Mouse (Mus musculus) kidney, postnatal 10 days (tissue): ENCODE results near the gene Csrnp3.
A peak's percentile ranks its signal among the peaks of the same experiment; 100 is the strongest.
"Not testable (repeated sequence)": the region's sequence is repeated elsewhere in the genome, so short reads cannot be mapped to it uniquely, and the experiment has no call there.

Source experiments
- DNase-seq: peaks from one replicate; pipeline ENCODE4 v3.0.0; 2021; ENCODE audit warnings: mixed read lengths

Gene Csrnp3

GRCm38 (mm10) chr2:65845551-65845950, at the start of gene Csrnp3:
TSS of gene Csrnp3 (plus strand) at chr2:65845767.
- DNase-seq, result peak; percentile 61

DNA sequence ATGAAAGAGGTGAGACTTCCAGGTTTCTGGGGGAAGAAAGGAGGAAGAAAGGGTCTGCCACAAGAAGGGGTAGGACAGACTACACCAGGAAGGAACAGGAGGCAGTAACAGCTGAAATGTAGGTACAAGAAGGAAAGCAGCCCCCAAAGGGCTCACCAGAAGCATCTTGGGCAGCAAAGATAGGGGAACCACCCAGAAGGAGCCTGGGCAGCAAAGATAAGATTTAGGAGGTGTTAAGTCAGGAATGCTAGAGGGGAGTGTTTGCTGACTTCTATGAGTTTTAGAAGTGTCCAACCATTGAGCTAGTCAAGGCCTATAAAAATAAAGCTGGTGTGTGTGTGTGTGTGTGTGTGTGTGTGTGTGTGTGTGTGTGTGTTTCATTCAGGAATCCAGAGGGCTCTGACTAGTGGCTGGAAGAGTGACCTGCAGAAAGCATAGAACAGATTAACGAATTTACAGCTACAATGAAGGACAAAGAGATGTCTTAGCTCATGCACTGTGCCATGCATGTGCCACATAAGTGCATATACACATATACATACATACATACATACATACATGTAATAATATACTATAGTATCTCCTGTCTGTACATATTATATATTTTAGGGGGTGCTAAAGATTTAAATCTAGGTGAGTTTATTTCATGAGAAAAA, 44.4 kb upstream of the Csrnp3 start:
- no peak for DNase-seq

GRCm38 (mm10) chr2:65806556-65806955, 39.0 kb upstream of the Csrnp3 start:
- DNase-seq, result no peak

- not testable (repeated sequence) for DNase-seq
Measured at GRCm38 (mm10) chr2:65811203-65811602, 34.4 kb upstream of the Csrnp3 start.

GRCm38 (mm10) chr2:65818080-65818796, 27.3 kb upstream of the Csrnp3 start:
- peak; percentile 50 for DNase-seq

- no peak for DNase-seq
Measured at GRCm38 (mm10) chr2:65820114-65820769, 25.3 kb upstream of the Csrnp3 start.

DNA sequence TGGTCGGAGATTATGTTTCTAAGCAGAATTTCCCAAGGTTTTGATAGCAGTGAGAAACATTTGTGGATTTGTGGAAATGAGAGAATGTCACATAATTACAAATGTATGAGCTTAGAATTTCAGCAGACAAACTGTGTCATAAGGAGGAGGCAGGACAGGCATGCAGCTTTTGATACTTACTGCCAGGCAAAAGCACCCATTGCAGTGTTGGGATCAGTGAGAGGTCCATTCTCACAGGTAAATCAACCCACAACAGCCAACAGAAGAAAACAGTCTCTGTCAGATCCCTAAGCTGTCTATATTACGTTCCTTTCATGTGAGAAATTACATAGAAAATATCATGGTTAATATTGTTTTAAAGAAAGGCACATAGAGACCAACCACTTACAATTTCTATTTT, 19.3 kb upstream of the Csrnp3 start:
- DNase-seq, result no peak

GRCm38 (mm10) chr2:65826801-65827200, 18.8 kb upstream of the Csrnp3 start:
- DNase-seq, result no peak

DNA sequence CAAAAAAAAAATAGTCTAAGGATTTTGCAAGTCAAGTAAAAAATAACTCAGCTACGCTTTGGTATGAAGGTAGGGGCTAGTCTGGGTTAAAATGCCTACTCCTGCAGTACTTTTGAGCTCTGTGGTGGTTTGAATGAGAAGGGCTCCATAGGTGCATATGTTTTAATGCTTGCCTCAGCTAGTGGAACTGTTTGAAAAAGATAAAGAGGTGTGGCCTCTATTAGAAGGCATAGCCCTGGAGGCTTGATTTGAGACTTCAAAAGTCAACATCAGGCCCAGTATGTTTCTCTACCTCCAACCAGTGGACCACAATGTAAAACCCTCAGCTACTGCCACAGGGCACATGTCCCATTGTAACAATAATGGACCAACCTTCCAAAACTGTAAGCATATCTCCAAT, 16.9 kb upstream of the Csrnp3 start:
- no peak for DNase-seq

GRCm38 (mm10) chr2:65832738-65833395, 12.7 kb upstream of the Csrnp3 start:
- DNase-seq, result no peak

GRCm38 (mm10) chr2:65833421-65833820, 12.1 kb upstream of the Csrnp3 start:
- DNase-seq, result no peak

DNA sequence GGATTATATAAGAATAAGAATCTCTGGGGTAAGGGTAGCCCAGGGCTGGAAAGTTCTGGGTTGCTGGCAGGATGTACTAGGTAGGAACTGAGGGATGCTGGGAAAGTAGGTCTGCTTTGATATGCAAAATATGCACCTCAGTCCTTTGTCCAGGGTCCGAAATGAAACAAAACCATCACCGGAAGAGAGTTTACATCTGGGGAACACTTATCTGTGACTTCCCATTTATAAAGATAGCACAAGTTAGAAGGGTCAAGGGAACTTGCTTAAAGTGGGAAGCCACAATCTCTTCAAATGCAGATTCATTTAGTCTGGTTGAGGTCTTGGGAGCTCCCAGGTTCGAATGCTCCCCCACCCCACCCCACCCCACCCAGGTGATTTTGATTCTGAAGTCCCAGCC, 4.0 kb upstream of the Csrnp3 start:
- DNase-seq, result no peak

DNA sequence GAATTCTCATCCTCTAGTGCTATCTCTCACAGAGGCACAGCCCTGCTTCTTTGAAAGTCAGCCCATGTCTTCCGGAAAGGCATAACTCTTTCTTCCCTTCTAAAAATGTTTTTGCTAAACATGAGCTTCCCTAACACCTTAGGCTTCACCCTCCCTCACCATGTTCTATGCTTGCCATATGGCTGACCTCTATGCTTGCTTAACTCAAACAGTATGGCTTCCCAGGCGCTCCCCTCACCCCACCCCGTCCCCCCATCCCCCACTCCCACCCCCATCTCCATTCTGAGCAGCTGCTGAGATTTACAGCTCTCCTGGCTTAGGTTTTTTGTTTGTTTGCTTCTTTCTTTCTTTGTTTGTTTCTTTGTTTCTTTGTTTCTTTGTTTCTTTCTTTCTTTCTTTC, 3.2 kb upstream of the Csrnp3 start:
- DNase-seq, result no peak

DNA sequence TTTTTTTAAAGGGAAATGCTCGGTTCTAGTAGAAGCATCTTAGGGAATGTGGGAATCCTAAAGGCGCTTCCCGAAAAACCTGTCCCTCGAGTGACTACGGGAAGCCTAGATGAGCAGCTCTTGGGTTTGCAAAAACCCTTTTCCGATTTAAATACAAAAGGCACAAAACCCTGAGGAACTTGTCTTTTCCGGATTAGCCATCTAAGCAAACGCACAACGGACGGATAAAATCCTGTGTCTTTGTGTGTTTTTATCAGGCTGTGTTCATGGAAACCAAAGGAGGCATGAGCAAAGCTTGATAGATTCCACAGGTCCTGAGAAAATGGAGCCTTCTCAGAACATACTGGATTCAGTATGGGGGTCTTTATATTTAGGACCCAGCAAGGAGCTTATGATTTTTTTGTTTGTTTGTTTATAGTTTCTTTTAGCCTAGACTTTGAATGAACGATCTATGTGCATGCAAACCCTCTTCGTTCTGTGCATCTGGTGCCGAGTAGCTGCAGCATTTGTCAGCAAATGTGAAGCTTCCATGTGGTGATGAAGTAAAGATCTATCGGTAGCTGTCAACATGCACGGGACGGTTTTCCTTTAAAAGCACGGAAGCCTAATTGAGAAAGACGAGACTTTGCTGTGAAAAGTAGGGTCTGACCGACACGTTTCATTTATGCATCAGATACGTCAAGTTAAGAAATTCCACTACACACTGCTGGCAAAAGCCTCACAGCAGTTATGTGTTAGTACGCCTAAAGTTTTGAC, 611 bp downstream of the Csrnp3 start:
- DNase-seq, result no peak

DNA sequence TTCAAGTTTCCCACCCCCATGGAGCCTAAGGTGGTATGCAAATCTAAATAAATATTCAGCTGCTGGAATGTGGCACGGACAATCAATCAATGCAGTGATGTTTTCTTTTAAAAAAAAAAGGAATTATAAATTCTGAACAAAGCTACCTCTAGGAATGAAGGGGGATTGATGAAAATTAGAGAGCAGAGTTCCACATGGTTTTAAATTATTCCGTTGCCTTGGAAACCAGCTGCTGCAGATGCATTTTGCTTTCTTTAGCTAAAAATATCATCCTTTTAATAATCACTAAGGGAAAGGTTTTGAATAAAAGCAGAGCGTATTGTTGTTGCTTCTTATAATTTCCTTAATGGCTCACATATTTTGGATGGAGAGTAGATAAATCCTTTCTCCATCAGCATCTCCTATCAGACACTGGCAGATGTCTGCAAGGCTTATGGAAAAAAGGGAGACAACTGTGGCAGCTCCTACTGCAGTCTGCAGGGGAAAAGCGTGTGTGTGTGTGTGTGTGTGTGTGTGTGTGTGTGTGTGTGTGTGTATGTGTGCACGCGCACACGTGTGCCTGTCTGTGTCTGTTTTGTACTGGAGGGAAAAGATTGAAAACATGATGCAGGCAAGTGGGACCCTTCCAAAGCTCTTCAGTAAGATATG, 2.0 kb downstream of the Csrnp3 start:
- DNase-seq, result no peak

GRCm38 (mm10) chr2:65848706-65849105, 3.1 kb downstream of the Csrnp3 start:
- DNase-seq, result no peak

- DNase-seq, result not testable (repeated sequence)
Measured at GRCm38 (mm10) chr2:65850282-65850681, 4.7 kb downstream of the Csrnp3 start.

- DNase-seq, result no peak
Measured at GRCm38 (mm10) chr2:65856791-65857190, 11.2 kb downstream of the Csrnp3 start.

DNA sequence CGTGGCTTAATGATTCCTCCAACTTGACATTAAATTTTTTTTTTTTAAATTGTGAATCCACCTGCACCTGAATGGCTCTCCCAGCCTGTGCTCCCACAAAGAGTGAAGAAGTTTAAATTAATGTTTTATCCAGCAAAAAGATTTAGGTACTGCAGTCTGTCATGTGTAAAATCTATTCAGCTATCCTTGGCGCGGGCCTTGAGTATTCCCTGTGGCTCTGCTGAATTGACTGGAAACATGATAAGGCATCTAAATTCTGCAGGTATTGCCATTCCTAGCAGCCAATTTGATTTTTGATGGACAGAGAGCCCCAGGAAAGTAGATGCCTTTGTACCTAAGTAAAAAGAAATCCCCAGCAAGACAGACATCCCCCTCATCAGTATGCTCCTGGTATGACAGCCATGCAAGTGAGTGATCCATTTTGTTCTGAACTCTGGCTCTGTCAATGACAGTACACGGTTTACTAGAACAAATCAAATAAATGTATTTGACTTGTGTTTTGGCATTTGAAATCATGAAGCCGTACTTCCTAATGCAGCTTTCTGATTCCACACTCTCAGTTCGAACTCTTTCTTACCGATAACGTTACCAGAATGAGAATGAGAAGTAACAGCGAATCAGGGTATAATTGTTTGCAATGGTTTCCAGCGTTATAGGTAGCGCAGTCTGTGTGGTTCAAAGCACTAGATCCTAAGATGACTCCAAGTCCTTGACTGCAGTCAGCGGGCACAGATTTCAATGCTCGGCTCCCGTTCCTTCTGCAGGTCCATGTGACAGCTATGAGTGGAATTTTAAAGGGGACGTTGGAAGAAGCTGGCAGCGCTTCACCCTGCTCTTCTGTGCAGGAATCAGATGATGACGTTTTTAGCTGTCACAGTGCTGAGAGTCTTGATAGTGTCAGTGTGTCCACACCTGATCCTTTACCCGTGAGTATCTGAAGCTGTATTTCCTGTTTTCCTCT, 14.5 kb downstream of the Csrnp3 start:
- no peak for DNase-seq

- DNase-seq, result no peak
Measured at GRCm38 (mm10) chr2:65864778-65865339, 19.3 kb downstream of the Csrnp3 start.
